Mouse (Mus musculus): ENCODE results near the gene Clasp1. TPM values are rescaled to one million over a fixed set of nuclear protein-coding genes. Genes with fewer than 3 reads are reported as not detected.

Gene Clasp1
- polyA plus RNA-seq, 1 experiment from 2014 or later, result 136 TPM

DNA sequence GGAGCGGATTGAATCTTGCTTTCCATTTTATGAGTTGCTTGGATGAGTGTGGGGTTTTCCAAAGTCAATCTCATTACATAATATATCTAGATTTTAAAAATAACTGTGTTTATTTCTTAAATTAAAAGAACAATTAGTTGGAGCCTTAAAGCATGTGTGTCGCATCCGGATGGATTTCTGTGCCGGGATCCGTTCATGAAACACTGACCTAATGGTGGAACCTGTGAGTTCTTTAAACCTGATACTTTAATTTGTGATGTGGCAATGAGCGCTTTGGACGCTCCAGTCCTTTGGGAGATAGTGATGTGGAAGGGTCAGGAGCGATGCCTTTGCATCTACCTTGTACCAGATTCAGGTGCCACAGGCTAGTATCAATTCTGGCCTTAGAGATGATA, 1.4 kb downstream of the Clasp1 start:
- peaks cover 16% of the 10 kb centered on the region for H3K4me1 ChIP-seq
- H3K27me3 ChIP-seq, result no peaks in the 10 kb centered on the region
- H3K36me3 ChIP-seq, result peaks cover 7% of the 10 kb centered on the region
- ATAC-seq (ENCODE audit: low FRiP score), result no peak
- H3K9ac ChIP-seq, result peak overlapping the region; percentile 84
- H3K9me3 ChIP-seq (replicated peaks), result no peaks in the 10 kb centered on the region
- peak overlapping the region; percentile 74 for H3K4me2 ChIP-seq (replicated peaks)
- H3K27ac ChIP-seq, result peak overlapping the region; percentile 91
- H3K4me3 ChIP-seq, result peak overlapping the region; percentile 79
- WGBS, result 15% methylated on average over 8 of the region's 8 CpGs

DNA sequence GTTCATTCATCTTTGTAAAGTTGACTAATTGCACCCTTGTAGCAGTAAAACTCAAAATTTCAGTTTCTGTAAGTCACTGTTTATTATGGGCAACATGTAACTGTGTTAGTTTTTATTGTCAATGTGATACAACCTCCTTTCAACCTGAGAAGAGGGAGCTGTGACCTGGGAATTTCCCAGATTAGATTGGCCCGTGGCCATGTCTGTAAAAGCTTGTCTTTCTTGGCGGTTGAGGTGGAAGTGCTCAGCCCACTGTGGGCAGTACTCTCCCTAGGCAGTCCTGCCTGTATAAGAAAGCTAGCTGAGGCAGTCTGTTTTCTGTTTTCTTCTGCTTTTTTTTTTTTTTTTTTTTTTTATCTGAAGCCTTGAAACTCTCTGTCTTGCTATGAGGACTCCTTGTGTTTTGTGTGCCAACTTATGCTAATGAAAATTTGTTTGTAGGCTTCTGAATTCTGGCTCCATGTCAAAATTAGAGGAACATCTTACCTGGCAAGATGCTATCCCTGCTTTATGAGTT, 2.1 kb downstream of the Clasp1 start:
- Histone ChIP-seq H3K27me3 (no peaks in the 10 kb centered on the region), H3K4me2 (replicated peaks) (peak overlapping the region; percentile 74), H3K36me3 (peaks cover 12% of the 10 kb centered on the region), H3K4me1 (peaks cover 16% of the 10 kb centered on the region), H3K4me3 (peak overlapping the region; percentile 79), H3K27ac (no peak overlapping the region), H3K9ac (peak overlapping the region; percentile 84), H3K9me3 (replicated peaks) (no peaks in the 10 kb centered on the region)
- 84% methylated on average over 2 of the region's 2 CpGs for WGBS
- ATAC-seq (ENCODE audit: low FRiP score), result no peak

DNA sequence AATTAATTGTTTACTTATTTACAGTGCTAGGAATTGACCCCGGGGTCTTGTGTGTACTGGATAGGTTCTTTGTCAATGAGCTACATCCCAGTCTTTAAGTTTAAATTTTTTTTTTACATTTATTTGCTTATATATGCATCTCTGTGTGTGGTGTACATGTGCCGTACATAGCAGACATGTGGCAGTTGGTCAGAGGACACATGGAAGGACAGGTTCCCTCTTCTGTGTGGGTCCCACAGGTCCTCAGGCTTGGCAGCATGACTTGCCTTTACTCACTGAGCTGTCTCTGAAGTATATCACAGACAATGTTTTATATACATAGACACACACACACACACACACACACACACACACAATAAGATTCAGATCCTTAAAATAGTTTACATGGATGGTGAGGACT, 3.4 kb downstream of the Clasp1 start:
- H3K4me2 ChIP-seq (replicated peaks), result no peak overlapping the region
- peaks cover 16% of the 10 kb centered on the region for H3K4me1 ChIP-seq
- no peak overlapping the region for H3K27ac ChIP-seq
- WGBS, result 94% methylated on average over 2 of the region's 2 CpGs
- peaks cover 16% of the 10 kb centered on the region for H3K36me3 ChIP-seq
- H3K27me3 ChIP-seq, result no peaks in the 10 kb centered on the region
- no peak overlapping the region for H3K4me3 ChIP-seq
- no peak overlapping the region for H3K9ac ChIP-seq
- no peaks in the 10 kb centered on the region for H3K9me3 ChIP-seq (replicated peaks)
- ATAC-seq (ENCODE audit: low FRiP score), result no peak

GRCm38 (mm10) chr1:118393916-118394315, 5.1 kb downstream of the Clasp1 start:
- no peaks in the 10 kb centered on the region for H3K27me3 ChIP-seq
- whole genome bisulfite sequencing, result 91% methylated on average over 3 of the region's 3 CpGs

GRCm38 (mm10) chr1:118397866-118398265, 9.0 kb downstream of the Clasp1 start:
- Histone ChIP-seq H3K4me1 (peaks cover 9% of the 10 kb centered on the region), H3K4me2 (replicated peaks) (no peak overlapping the region), H3K9ac (no peak overlapping the region), H3K4me3 (no peak overlapping the region), H3K27me3 (no peaks in the 10 kb centered on the region), H3K36me3 (peaks cover 16% of the 10 kb centered on the region), H3K9me3 (replicated peaks) (no peaks in the 10 kb centered on the region), H3K27ac (no peak overlapping the region)
- ATAC-seq (ENCODE audit: low FRiP score), result no peak
- 96% methylated on average over 9 of the region's 9 CpGs for WGBS

More at GRCm38 (mm10) chr1:118393916-118394315, 5.1 kb downstream of the Clasp1 start:
- ATAC-seq (ENCODE audit: low FRiP score), result no peak
- Histone ChIP-seq H3K4me3 (no peak overlapping the region), H3K36me3 (peaks cover 16% of the 10 kb centered on the region), H3K4me2 (replicated peaks) (no peak overlapping the region), H3K9me3 (replicated peaks) (no peaks in the 10 kb centered on the region), H3K27ac (no peak overlapping the region), H3K9ac (no peak overlapping the region), H3K4me1 (peaks cover 18% of the 10 kb centered on the region)

- Histone ChIP-seq H3K27ac (no peak overlapping the region), H3K36me3 (peaks cover 13% of the 10 kb centered on the region), H3K9ac (no peak overlapping the region), H3K4me1 (peaks cover 9% of the 10 kb centered on the region), H3K4me2 (replicated peaks) (no peak overlapping the region), H3K27me3 (no peaks in the 10 kb centered on the region), H3K9me3 (replicated peaks) (no peaks in the 10 kb centered on the region), H3K4me3 (no peak overlapping the region)
- ATAC-seq (ENCODE audit: low FRiP score), result no peak
- 67% methylated on average over 6 of the region's 6 CpGs for WGBS
Measured at GRCm38 (mm10) chr1:118398567-118398966, 9.7 kb downstream of the Clasp1 start.

- H3K9ac ChIP-seq, result no peak overlapping the region
- no peak overlapping the region for H3K27ac ChIP-seq
- WGBS, result 88% methylated on average over 8 of the region's 8 CpGs
- H3K27me3 ChIP-seq, result no peaks in the 10 kb centered on the region
- H3K9me3 ChIP-seq (replicated peaks), result no peaks in the 10 kb centered on the region
- no peak overlapping the region for H3K4me2 ChIP-seq (replicated peaks)
- H3K4me1 ChIP-seq, result peaks cover 9% of the 10 kb centered on the region
- peaks cover 9% of the 10 kb centered on the region for H3K36me3 ChIP-seq
- ATAC-seq (ENCODE audit: low FRiP score), result no peak
- no peak overlapping the region for H3K4me3 ChIP-seq
Measured at GRCm38 (mm10) chr1:118399625-118400310, 10.9 kb downstream of the Clasp1 start.

DNA sequence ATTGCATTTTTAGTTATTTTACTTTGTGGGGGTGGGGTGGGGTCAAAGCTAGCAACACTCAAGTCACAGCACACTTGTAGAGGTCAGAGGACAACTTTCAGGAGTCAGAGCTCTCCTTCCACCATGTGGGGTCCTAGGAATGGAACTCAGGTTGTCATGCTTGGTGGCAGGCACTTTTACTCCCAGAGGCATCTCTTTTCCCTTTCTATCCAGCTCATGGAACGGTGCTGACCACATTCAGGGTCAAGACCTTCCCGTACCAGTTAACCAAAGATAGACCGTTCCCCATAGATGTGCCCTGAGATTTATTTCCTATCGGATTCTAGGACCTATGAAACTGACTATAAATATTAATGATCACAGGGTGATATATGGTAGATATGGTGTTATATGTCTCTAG, 13.1 kb downstream of the Clasp1 start:
- H3K4me1 ChIP-seq, result peaks cover 9% of the 10 kb centered on the region
- ATAC-seq (ENCODE audit: low FRiP score), result no peak
- no peaks in the 10 kb centered on the region for H3K9me3 ChIP-seq (replicated peaks)
- H3K4me3 ChIP-seq, result no peak overlapping the region
- no peak overlapping the region for H3K9ac ChIP-seq
- H3K27me3 ChIP-seq, result no peaks in the 10 kb centered on the region
- 83% methylated on average over 4 of the region's 4 CpGs for WGBS
- H3K36me3 ChIP-seq, result no peaks in the 10 kb centered on the region
- H3K4me2 ChIP-seq (replicated peaks), result no peak overlapping the region
- H3K27ac ChIP-seq, result no peak overlapping the region

DNA sequence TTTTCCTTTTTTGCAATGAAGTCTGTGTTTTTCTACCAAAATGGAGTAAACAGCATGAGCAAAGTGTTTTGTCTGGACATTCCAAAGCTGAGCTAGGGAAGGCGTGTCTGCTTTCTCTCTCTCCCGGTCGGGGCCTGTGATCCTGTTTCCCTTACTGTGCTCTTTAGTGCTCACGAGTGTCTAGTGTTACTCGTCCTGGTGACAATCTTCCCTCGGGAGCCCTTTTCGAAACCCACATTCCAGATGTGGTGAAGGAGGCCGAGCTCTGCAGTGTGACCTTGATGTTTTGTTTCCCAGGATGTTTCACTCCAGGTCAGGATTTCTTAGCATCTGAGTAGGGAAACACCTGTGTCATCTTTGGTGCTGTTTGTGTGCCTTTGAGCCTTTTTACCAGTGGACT, 13.7 kb downstream of the Clasp1 start:
- no peak overlapping the region for H3K27ac ChIP-seq
- 60% methylated on average over 8 of the region's 8 CpGs for WGBS
- H3K9ac ChIP-seq, result no peak overlapping the region
- H3K36me3 ChIP-seq, result no peaks in the 10 kb centered on the region
- H3K4me2 ChIP-seq (replicated peaks), result no peak overlapping the region
- H3K4me3 ChIP-seq, result no peak overlapping the region
- no peaks in the 10 kb centered on the region for H3K27me3 ChIP-seq
- no peaks in the 10 kb centered on the region for H3K9me3 ChIP-seq (replicated peaks)
- no peak for ATAC-seq (ENCODE audit: low FRiP score)
- peaks cover 9% of the 10 kb centered on the region for H3K4me1 ChIP-seq

- Histone ChIP-seq H3K4me3 (no peak overlapping the region), H3K9me3 (replicated peaks) (no peaks in the 10 kb centered on the region), H3K27me3 (no peaks in the 10 kb centered on the region), H3K4me1 (peaks cover 9% of the 10 kb centered on the region), H3K4me2 (replicated peaks) (no peak overlapping the region), H3K27ac (no peak overlapping the region), H3K36me3 (no peaks in the 10 kb centered on the region), H3K9ac (no peak overlapping the region)
- no peak for ATAC-seq (ENCODE audit: low FRiP score)
- whole genome bisulfite sequencing, result 84% methylated on average over 6 of the region's 6 CpGs
Measured at GRCm38 (mm10) chr1:118402966-118403365, 14.1 kb downstream of the Clasp1 start.

DNA sequence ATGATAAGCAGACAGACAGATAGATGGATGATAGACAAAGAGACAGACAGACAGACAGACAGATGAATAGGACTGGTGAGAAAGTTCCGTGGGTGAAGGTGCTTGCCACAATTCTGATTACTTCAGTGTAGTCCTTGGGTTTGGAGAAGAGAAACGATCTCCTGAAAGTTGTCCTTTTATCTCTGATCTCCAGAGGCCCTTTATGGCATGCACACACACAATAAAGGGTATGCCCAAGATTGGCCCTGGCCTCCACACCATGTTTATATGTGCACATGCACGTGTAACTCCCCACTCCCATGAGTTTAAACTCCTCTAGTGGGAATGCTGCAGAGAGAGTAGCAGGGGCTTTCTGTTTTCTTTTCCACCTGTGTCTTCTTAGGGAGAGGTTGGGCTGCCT, 14.6 kb downstream of the Clasp1 start:
- Histone ChIP-seq H3K4me3 (no peak overlapping the region), H3K36me3 (no peaks in the 10 kb centered on the region), H3K9ac (no peak overlapping the region), H3K4me1 (peaks cover 5% of the 10 kb centered on the region), H3K27me3 (no peaks in the 10 kb centered on the region), H3K27ac (no peak overlapping the region), H3K4me2 (replicated peaks) (no peak overlapping the region), H3K9me3 (replicated peaks) (no peaks in the 10 kb centered on the region)
- WGBS, result 90% methylated on average over 3 of the region's 3 CpGs
- no peak for ATAC-seq (ENCODE audit: low FRiP score)

DNA sequence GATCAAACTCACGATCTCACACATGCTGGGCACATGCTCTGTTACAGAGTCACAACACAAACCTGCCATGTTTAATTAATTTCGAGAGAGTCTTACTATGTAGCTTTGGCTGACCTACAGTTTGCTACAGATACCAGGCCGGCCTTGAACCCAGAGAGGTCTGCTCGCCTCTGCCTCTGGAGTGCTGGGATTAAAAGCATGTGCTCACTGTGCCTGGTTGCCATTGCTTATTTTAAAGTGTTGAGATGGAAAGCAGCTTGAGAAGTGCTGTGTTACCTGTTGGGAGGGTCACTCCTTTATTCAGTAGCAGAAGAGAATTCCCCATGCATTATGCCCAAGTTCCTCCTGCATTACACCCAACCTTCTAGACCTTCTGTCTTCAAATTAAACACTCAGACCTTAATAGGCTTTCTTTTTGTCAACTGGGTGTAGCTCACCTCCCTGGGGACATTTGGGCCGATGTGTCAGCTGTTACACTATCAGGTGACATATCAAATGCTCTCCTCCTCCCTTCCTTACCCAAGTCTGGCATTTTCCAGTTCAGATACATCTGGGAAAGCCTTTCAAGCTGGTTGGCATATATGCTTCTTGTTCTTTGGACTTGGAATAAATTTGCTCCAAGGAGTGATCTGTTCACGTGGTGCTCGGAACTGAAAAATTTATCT, 18.9 kb downstream of the Clasp1 start:
- H3K27ac ChIP-seq, result no peak overlapping the region
- H3K36me3 ChIP-seq, result no peaks in the 10 kb centered on the region
- no peak overlapping the region for H3K9ac ChIP-seq
- WGBS, result 87% methylated on average over 7 of the region's 7 CpGs
- no peaks in the 10 kb centered on the region for H3K4me1 ChIP-seq
- no peak overlapping the region for H3K4me3 ChIP-seq
- no peak for ATAC-seq (ENCODE audit: low FRiP score)
- H3K27me3 ChIP-seq, result no peaks in the 10 kb centered on the region
- H3K9me3 ChIP-seq (replicated peaks), result no peaks in the 10 kb centered on the region
- H3K4me2 ChIP-seq (replicated peaks), result no peak overlapping the region

- no peak overlapping the region for H3K9ac ChIP-seq
- no peak overlapping the region for H3K4me2 ChIP-seq (replicated peaks)
- H3K9me3 ChIP-seq (replicated peaks), result no peaks in the 10 kb centered on the region
- H3K36me3 ChIP-seq, result no peaks in the 10 kb centered on the region
- 77% methylated on average over 4 of the region's 4 CpGs for WGBS
- no peaks in the 10 kb centered on the region for H3K4me1 ChIP-seq
- ATAC-seq (ENCODE audit: low FRiP score), result no peak
- no peaks in the 10 kb centered on the region for H3K27me3 ChIP-seq
- no peak overlapping the region for H3K27ac ChIP-seq
- no peak overlapping the region for H3K4me3 ChIP-seq
Measured at GRCm38 (mm10) chr1:118409249-118409648, 20.4 kb downstream of the Clasp1 start.
